9 mouse cellular contexts compared by ENCODE assay signal in genomic region chr5:98168356-98169285, GRCm38 (mm10). TPM values are rescaled to one million over a fixed set of nuclear protein-coding genes. Genes with fewer than 3 reads are reported as not detected.
DNase-seq lines count a peak whose midpoint lies in the region; ATAC-seq lines count a peak whose summit lies in the region.
"Had no signal": no experiment of that assay in that cellular context is flagged by ENCODE, and none has a peak within 500 bp of the region (broad histone marks: within the 10 kb centered on the region; RNA-seq: fewer than 3 reads in every experiment).

No protein-coding gene starts in this region.

- peak overlapping the region; percentile 69 for H3K4me3 ChIP-seq in heart, embryonic 10.5 days
- peak overlapping the region; percentile 48 for H3K4me3 ChIP-seq in forebrain, embryonic 15.5 days
- peak overlapping the region; percentile 48 for H3K4me3 ChIP-seq in limb, embryonic 15.5 days
- H3K4me3 ChIP-seq in stomach, embryonic 15.5 days (replicated peaks), result peak overlapping the region; percentile 43

- H3K4me2 ChIP-seq in forebrain, embryonic 15.5 days (replicated peaks), result peak overlapping the region; percentile 74
- peak overlapping the region; percentile 72 for H3K4me2 ChIP-seq in limb, embryonic 15.5 days
- H3K4me2 ChIP-seq in stomach, embryonic 15.5 days, result peak overlapping the region; percentile 77

- H3K36me3 ChIP-seq in heart, embryonic 10.5 days, result no peaks in the 10 kb centered on the region
- H3K36me3 ChIP-seq in forebrain, embryonic 15.5 days, result no peaks in the 10 kb centered on the region
- no peaks in the 10 kb centered on the region for H3K36me3 ChIP-seq in limb, embryonic 15.5 days
- H3K36me3 ChIP-seq in stomach, embryonic 15.5 days, result no peaks in the 10 kb centered on the region
- H3K36me3 ChIP-seq: G1E had no signal

- no peak for DNase-seq in heart, embryonic 10.5 days (ENCODE audit: low spot score)
- DNase-seq in heart, postnatal 25 days (ENCODE audit: low spot score), result no peak
- DNase-seq in Muller cell, postnatal 12 days (ENCODE audit: inconsistent ontology term), result peak; percentile 16
- DNase-seq in kidney, adult 18-20 months, result no peak
- DNase-seq in thymus, postnatal 10 days (ENCODE audit: low spot score in 2 of 2), result no peak

- H3K27ac ChIP-seq in heart, embryonic 10.5 days, result no peak overlapping the region
- H3K27ac ChIP-seq in forebrain, embryonic 15.5 days (replicated peaks), result no peak overlapping the region
- no peak overlapping the region for H3K27ac ChIP-seq in limb, embryonic 15.5 days
- H3K27ac ChIP-seq in stomach, embryonic 15.5 days, result no peak overlapping the region

- WGBS in heart, embryonic 10.5 days, result under 1% methylated on average over 37 of the region's 37 CpGs
- WGBS in forebrain, embryonic 15.5 days, result 1% methylated on average over 37 of the region's 37 CpGs
- WGBS in limb, embryonic 15.5 days, result under 1% methylated on average over 37 of the region's 37 CpGs
- WGBS in stomach, embryonic 15.5 days, result under 1% methylated on average over 37 of the region's 37 CpGs

- peak overlapping the region; percentile 27; the same call in 1 of the 2 replicates for H3K9ac ChIP-seq in forebrain, embryonic 15.5 days (replicated peaks)
- H3K9ac ChIP-seq in limb, embryonic 15.5 days, result no peak overlapping the region
- no peak overlapping the region for H3K9ac ChIP-seq in stomach, embryonic 15.5 days

- ATAC-seq in forebrain, embryonic 15.5 days (replicated peaks), result no peak
- no peak for ATAC-seq in limb, embryonic 15.5 days (ENCODE audit: insufficient number of reproducible peaks, low FRiP score, low TSS enrichment, low read depth)
- no peak for ATAC-seq in stomach, embryonic 15.5 days (ENCODE audit: insufficient read depth, low FRiP score, low read depth)

- intact Hi-C loops in heart, postnatal 25 days (cut with DNase I), result loop anchor here (5.0 to 10.0 kb wide), 2 partner anchors 136 to 474 kb away; partner anchors contain the start of gene Antxr2

- H3K4me1 ChIP-seq in heart, embryonic 10.5 days, result peaks cover 19% of the 10 kb centered on the region
- peaks cover 60% of the 10 kb centered on the region for H3K4me1 ChIP-seq in forebrain, embryonic 15.5 days
- H3K4me1 ChIP-seq in limb, embryonic 15.5 days, result peaks cover 44% of the 10 kb centered on the region
- peaks cover 19% of the 10 kb centered on the region for H3K4me1 ChIP-seq in stomach, embryonic 15.5 days

- H3K9me3 ChIP-seq in heart, embryonic 10.5 days, result no peaks in the 10 kb centered on the region
- no peaks in the 10 kb centered on the region for H3K9me3 ChIP-seq in forebrain, embryonic 15.5 days
- H3K9me3 ChIP-seq in limb, embryonic 15.5 days, result no peaks in the 10 kb centered on the region
- H3K9me3 ChIP-seq in stomach, embryonic 15.5 days, result no peaks in the 10 kb centered on the region

- H3K27me3 ChIP-seq in heart, embryonic 10.5 days (ENCODE audit: insufficient read depth, poor library complexity, severe bottlenecking), result peaks cover 89% of the 10 kb centered on the region
- H3K27me3 ChIP-seq in forebrain, embryonic 15.5 days, result peaks cover 39% of the 10 kb centered on the region
- peaks cover 82% of the 10 kb centered on the region for H3K27me3 ChIP-seq in limb, embryonic 15.5 days
- H3K27me3 ChIP-seq in stomach, embryonic 15.5 days (replicated peaks), result peaks cover 72% of the 10 kb centered on the region

RNA-seq across cellular contexts. Expression of gene Prdm8, which starts 1.6 kb away (rescaled TPM):
- not detected in 2 replicates for polyA plus RNA-seq in heart, embryonic 10.5 days (2016; fragmentation: Nextera tagmentation; extraction: Ambion mirVana)
- under 1 TPM; 0.18 to 0.34 TPM for total RNA-seq in heart, postnatal 25 days (2021)
- polyA plus RNA-seq in forebrain, embryonic 15.5 days (2015; fragmentation: Nextera tagmentation; extraction: Ambion mirVana), result 7.9 and 8.7 TPM in 2 replicates
- polyA plus RNA-seq in limb, embryonic 15.5 days (2015; fragmentation: Nextera tagmentation; extraction: Ambion mirVana), result 0.12 and 0.20 TPM in 2 replicates
- 0.10 TPM in 2 replicates for polyA plus RNA-seq in stomach, embryonic 15.5 days (2015; fragmentation: Nextera tagmentation; extraction: Ambion mirVana)
- total RNA-seq: G1E had no signal
- polyA plus RNA-seq: G1E had no signal
